In the genomic region with DNA sequence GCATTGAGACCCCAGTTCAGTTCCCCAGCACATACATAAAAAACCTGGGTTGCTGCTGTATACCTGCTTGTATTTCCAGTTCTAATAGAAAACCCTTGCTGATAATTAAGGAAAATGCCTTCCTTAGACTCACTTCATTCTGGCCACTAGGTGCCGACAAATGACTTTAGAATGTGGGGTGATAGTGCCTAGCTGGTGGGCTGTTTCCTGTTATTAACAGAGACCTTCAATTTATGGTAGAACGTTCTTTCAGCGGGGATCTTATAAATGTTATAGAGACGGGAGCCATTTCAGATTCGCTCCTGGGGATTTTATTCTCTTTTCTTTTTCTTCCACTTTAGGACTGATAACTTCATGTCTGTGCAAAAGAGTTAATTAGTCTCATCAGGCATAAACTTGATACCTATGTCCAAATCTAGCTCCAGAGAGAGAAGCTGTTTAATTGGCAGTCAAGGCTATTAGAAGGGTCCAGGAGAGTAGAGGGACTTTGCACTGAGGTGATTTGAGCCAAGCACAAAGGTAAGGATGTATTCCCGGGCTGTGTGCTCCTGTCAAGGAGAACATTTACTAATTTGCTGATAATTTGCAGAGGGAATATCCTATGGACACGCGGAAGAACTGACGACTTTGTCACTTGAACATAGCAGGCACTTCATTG, we compare ENCODE assay signal across 8 mouse cellular contexts. TPM values are rescaled to one million over a fixed set of nuclear protein-coding genes. Genes with fewer than 3 reads are reported as not detected.
DNase-seq lines count a peak whose midpoint lies in the region; ATAC-seq lines count a peak whose summit lies in the region.

No protein-coding gene starts in this region.

- ATAC-seq in granulocyte monocyte progenitor cell, adult 5-6 weeks (replicated peaks; ENCODE audit: poor library complexity, severe bottlenecking), result peak; percentile 67; the same call in 1 of the 2 replicates

- peak; percentile 69 for DNase-seq in kidney, adult 9 months
- no peak for DNase-seq in kidney, adult 18-20 months
- DNase-seq in ES-CJ7 (ENCODE audit: low read depth, low spot score), result peak; percentile 73
- peak; percentile 80 for DNase-seq in cerebellum, postnatal 14 days
- peak; percentile 52 to 75 for DNase-seq in kidney, postnatal 36 days
- peak; percentile 74 for DNase-seq in mesoderm, embryonic 11.5 days (ENCODE audit: low read depth, low spot score)
- peak; percentile 43 for DNase-seq in thymus, postnatal 0 days (ENCODE audit: low spot score)

RNA-seq across cellular contexts. Expression of a gene that starts 10.2 kb away (rescaled TPM):
- 71.5 and 99.2 TPM in 2 replicates for total RNA-seq in granulocyte monocyte progenitor cell, adult 5-6 weeks (2014; fragmentation: Nextera tagmentation)
- total RNA-seq in granulocyte monocyte progenitor cell, adult 5-6 weeks (2017), result 58.5 and 82.6 TPM in 2 replicates
- 135 and 147 TPM in 2 replicates for polyA plus RNA-seq in thymus, postnatal 0 days (2015; fragmentation: Nextera tagmentation; extraction: Ambion mirVana)
